Mouse (Mus musculus): Measurements from ENCODE around the gene Zfp966. TPM values are rescaled to one million over a fixed set of nuclear protein-coding genes. Genes with fewer than 3 reads are reported as not detected.

Gene Zfp966
- total RNA-seq (2023), result 3.4 TPM

DNA sequence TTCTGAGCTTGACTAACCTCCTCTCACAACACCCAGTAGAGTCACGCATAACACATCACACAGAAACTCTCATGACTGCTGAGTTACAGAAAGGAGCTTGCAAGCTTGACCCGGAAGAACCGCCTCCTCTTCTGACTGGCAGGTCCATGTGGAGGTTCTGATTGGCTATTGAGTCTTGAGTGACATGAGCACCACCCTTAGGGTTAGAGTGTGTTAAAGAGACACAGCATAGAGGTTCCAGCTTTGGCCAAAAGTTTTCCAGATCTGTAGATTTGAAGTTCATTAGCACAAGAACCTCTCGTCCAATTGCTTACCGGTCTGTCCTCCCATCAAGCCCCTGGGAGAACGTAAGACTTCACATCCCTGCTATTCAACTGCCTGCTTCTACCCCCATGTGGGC, at the start of gene Zfp966:
TSS of gene Zfp966 (minus strand) at position 101 of the 400 bp plus-strand sequence.

DNA sequence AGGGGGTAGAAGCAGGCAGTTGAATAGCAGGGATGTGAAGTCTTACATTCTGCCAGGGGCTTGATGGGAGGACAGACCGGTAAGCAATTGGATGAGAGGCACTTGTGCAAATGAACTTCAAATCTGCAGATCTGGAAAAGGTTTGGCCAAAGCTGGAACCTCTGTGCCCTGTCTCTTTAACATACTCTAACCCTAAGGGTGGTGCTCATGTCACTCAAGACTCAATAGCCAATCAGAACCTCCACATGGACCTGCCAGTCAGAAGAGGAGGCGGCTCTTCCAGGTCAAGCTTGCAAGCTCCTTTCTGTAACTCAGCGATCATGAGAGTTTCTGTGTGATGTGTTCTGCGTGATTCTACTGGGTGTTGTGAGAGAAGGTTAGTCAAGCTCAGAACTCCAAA, 34.1 kb upstream of the Zfp966 start, which contains the start of gene Gm2026:
TSS of gene Gm2026 (plus strand) at position 301 of the 400 bp plus-strand sequence.

DNA sequence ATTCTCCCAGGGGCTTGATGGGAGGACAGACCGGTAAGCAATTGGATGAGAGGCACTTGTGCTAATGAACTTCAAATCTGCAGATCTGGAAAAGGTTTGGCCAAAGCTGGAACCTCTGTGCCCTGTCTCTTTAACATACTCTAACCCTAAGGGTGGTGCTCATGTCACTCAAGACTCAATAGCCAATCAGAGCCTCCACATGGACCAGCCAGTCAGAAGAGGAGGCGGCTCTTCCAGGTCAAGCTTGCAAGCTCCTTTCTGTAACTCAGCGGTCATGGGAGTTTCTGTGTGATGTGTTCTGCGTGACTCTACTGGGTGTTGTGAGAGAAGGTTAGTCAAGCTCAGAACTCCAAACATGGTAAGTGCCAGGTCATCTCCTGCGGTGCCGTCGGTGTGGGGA, 61.9 kb downstream of the Zfp966 start, which contains the start of gene Gm6710:
TSS of gene Gm6710 (plus strand) at position 196 of the 400 bp plus-strand sequence.

Other genes starting within 250 kb of the Zfp966 start
- gene Zfp969, start 227.5 kb downstream of the Zfp966 start, total RNA-seq (2023), result not detected
- 7.7 TPM for gene Gm2007, start 189.6 kb downstream of the Zfp966 start, total RNA-seq (2023)
- gene Gm14288, start 130.0 kb downstream of the Zfp966 start, total RNA-seq (2023), result not detected
- 3.2 TPM for gene Gm6710, start 61.9 kb downstream of the Zfp966 start, total RNA-seq (2023)
- gene Gm2026, start 34.2 kb upstream of the Zfp966 start, total RNA-seq (2023), result 1.3 TPM
- gene Gm2004, start 218.7 kb upstream of the Zfp966 start, total RNA-seq (2023), result 0.55 TPM

Measured in CD8-positive naive resting alpha-beta T cell, adult 57 days (primary cell).